Mouse (Mus musculus) E14TG2a.4 (cell line): ENCODE measurements at regions not wholly inside any gene's neighbourhood (a gene's known extent, or its start where the extent isn't known, plus 50 kb on each side); places are given as distances from the start of the nearest gene placed in this dataset.

Experiments
- H3K27me3 ChIP-seq: 2 replicates; pipeline ENCODE4 v1.6.1; 2014; ENCODE audit warnings: low read length, control low read depth; ENCODE audit not compliant: insufficient read depth
- H3K36me3 ChIP-seq: 2 replicates; pipeline ENCODE4 v1.6.1; 2014; ENCODE audit warnings: low read length, control low read depth; ENCODE audit not compliant: insufficient read depth
- H3K4me1 ChIP-seq: replicated peaks from 2 replicates; pipeline ENCODE4 v1.6.1; 2014; ENCODE audit warnings: low read depth, low read length, control low read depth
- H3K4me3 ChIP-seq: replicated peaks from 2 replicates; pipeline ENCODE4 v1.5.1; 2014; ENCODE audit warnings: mild to moderate bottlenecking, low read length
- H3K9me3 ChIP-seq: 2 replicates; pipeline ENCODE4 v1.6.1; 2014; ENCODE audit warnings: low read length, control low read depth
- CTCF ChIP-seq: conservative IDR thresholded peaks from 2 replicates; pipeline ENCODE4 v1.5.1; 2014; ENCODE audit warnings: low read length
- NANOG ChIP-seq: IDR thresholded peaks from 2 replicates; pipeline ENCODE4 v1.6.1; 2014; ENCODE audit warnings: borderline replicate concordance, low read length, mixed read lengths
- POU5F1 ChIP-seq: IDR thresholded peaks from 2 replicates; pipeline ENCODE4 v1.6.1; 2014; ENCODE audit warnings: low read length, borderline replicate concordance

DNA sequence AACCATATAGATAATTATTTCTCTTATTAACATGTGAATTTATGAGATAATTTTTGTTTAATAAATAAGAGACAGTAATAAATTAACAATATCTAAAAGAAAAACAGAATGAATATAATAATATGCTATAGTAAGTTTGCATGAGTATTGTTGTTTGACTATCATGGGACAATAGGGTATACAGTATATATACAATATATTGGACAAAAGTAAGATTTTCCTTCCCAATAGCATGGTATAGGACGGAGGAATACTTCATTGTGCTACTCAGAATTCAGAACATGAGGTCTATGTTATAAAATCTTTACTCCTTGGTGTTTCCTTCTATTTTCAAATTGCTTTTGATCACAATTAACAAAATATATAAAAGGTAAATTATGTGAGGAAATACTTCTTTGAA lies 771.0 kb upstream of the Pcdh20 start:
- Histone ChIP-seq H3K27me3 (no peaks in the 10 kb centered on the region), H3K9me3 (no peaks in the 10 kb centered on the region), H3K36me3 (no peaks in the 10 kb centered on the region), H3K4me1 (no peaks in the 10 kb centered on the region), H3K4me3 (no peak overlapping the region)
- TF ChIP-seq NANOG: no peak
- no peak for TF ChIP-seq POU5F1
- TF ChIP-seq CTCF: no peak

DNA sequence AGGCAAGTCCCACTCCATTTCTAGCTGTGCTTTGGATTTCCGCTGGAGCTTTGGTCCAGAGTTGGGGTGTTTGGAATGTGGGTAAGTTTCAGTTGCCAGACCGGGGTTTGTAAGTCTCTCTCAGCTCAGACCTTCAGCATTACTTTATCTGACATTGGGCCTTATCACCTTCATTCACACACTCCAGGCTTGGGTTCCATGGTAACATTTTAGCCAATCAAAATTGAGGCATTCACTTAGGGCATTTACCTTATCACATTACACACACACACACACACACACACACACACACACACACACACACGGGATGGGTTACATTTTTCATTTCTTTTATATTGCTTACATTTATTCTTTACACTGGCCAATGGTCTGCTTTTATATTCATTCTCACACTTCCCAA lies 765.3 kb upstream of the Pcdh20 start:
- Histone ChIP-seq H3K4me1 (no peaks in the 10 kb centered on the region), H3K9me3 (no peaks in the 10 kb centered on the region), H3K36me3 (no peaks in the 10 kb centered on the region), H3K4me3 (no peak overlapping the region), H3K27me3 (no peaks in the 10 kb centered on the region)
- TF ChIP-seq CTCF (no peak), POU5F1 (no peak), NANOG (no peak)

- Histone ChIP-seq H3K9me3 (no peaks in the 10 kb centered on the region), H3K36me3 (no peaks in the 10 kb centered on the region), H3K4me1 (no peaks in the 10 kb centered on the region), H3K27me3 (no peaks in the 10 kb centered on the region), H3K4me3 (no peak overlapping the region)
- TF ChIP-seq CTCF (no peak), NANOG (no peak), POU5F1 (no peak)
Measured at GRCm38 (mm10) chr14:89230482-89230881, 759.3 kb upstream of the Pcdh20 start.

DNA sequence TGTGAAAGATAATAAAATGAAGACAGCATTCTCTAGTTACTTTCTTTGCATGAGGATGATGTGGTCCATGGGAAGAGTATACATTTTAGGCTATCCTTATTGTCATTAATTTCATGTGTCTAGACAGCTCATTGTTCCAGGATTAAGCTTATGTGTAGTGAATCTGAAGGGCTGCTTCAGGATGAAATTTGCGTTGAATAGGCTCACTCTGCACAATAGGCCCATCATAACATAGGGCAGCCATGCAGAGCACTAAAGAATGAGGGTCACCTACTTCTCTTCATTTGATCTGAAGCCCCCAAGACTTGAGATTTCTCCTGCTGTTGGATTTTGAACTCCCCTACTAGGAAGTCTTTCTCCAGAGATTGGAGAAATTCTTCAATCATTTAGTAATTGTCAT lies 746.2 kb upstream of the Pcdh20 start:
- Histone ChIP-seq H3K9me3 (no peaks in the 10 kb centered on the region; the same call in 1 of the 2 replicates), H3K27me3 (no peaks in the 10 kb centered on the region), H3K4me1 (no peaks in the 10 kb centered on the region), H3K4me3 (no peak overlapping the region), H3K36me3 (no peaks in the 10 kb centered on the region)
- TF ChIP-seq NANOG (no peak), CTCF (no peak), POU5F1 (no peak)

DNA sequence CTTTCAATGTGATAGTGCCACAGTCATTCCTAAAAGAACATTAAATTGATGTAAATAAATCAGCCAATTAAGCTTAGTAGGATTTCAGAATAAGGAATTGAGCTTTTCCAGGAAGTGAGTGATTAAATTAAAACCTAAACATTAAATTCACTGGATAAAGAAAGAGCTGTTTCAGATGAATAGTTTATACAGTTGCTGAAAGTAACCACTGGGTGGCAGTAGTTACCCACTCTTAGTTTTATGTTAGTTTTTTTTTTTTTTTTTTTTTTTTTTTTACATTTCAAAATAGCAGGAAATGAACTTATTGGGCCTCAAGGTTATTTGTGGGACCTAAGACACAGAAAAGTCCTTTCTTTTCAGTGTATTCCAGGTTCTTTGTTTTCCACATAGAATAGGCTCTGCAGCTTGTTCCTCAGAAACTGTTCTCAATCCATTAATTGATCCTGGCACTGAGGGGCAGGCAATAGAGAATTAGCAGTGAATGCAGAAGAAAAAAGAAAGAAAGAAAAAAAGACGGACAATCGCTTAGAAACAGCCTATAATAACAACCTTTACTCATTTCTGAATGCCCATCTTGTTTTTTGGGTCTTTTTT lies 710.3 kb upstream of the Pcdh20 start:
- Histone ChIP-seq H3K9me3 (no peaks in the 10 kb centered on the region), H3K27me3 (no peaks in the 10 kb centered on the region)
- peak; percentile 50 for TF ChIP-seq CTCF
- TF ChIP-seq POU5F1: no peak

DNA sequence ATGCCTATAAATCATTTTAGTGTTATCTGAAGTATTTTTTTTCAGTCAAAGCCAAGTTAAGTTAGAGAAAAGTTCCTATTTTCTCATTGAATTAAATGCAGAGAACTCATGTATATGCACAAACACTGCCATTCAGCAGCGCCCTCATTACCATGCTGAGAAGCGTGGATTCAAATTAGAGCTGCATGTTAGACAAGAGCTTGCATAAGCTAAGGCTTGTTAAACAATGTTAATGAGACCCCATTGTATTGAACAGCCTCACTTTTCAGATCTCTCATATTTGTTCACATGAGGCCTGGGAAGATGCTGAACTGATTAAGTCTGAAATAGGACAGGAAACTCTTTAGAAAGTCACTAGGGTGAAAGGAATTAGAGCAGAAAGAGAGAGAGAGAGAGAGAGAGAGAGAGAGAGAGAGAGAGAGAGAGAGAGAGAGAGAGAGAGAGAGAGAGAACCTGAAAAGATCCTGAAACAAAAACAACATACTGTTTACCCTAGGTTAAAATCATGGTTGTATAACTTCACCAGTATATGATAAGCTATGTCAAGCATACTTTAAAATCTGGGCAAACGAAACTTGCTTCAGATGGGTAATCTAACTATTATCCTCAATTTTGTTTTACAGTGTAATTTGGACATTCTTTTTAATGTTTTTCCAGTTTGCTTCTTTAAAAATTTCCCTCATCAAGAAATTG lies 671.9 kb upstream of the Pcdh20 start:
- Histone ChIP-seq H3K9me3 (no peaks in the 10 kb centered on the region), H3K27me3 (no peaks in the 10 kb centered on the region), H3K36me3 (no peaks in the 10 kb centered on the region), H3K4me3 (no peak overlapping the region), H3K4me1 (no peaks in the 10 kb centered on the region)
- TF ChIP-seq CTCF: no peak
- no peak for TF ChIP-seq NANOG
- no peak for TF ChIP-seq POU5F1

More for the DNA sequence above, 710.3 kb upstream of the Pcdh20 start:
- Histone ChIP-seq H3K4me3 (no peak overlapping the region), H3K36me3 (no peaks in the 10 kb centered on the region), H3K4me1 (no peaks in the 10 kb centered on the region)

GRCm38 (mm10) chr14:89099296-89099695 lies 628.1 kb upstream of the Pcdh20 start:
- Histone ChIP-seq H3K4me3 (no peak overlapping the region), H3K9me3 (no peaks in the 10 kb centered on the region), H3K27me3 (no peaks in the 10 kb centered on the region), H3K36me3 (no peaks in the 10 kb centered on the region), H3K4me1 (no peaks in the 10 kb centered on the region)
- TF ChIP-seq NANOG (no peak), POU5F1 (no peak), CTCF (no peak)

GRCm38 (mm10) chr14:89089661-89090060 lies 618.5 kb upstream of the Pcdh20 start:
- no peaks in the 10 kb centered on the region for H3K27me3 ChIP-seq
- no peaks in the 10 kb centered on the region for H3K36me3 ChIP-seq
- TF ChIP-seq NANOG (no peak), POU5F1 (no peak), CTCF (no peak)

DNA sequence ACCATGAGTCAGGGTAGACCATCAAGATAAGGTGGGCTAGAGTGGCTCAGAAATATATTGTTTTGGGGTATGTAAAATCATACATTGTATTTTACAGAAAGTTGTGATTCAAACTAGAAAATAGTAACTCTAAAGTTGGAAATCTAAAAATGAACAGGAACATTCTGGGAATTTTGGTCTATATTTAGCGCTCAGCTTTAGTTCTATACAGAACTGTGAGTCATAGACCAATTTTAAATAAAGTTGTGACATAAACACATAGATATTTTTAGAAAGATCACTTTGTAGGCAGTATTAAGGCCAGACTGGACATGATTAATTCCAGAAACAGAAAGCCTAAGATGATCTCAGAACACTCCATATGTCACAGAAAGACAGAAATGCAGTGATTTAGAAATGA lies 604.8 kb upstream of the Pcdh20 start:
- no peaks in the 10 kb centered on the region for H3K27me3 ChIP-seq
- no peaks in the 10 kb centered on the region for H3K9me3 ChIP-seq
- no peaks in the 10 kb centered on the region for H3K4me1 ChIP-seq
- H3K36me3 ChIP-seq: no peaks in the 10 kb centered on the region
- H3K4me3 ChIP-seq: no peak overlapping the region
- no peak for TF ChIP-seq CTCF
- TF ChIP-seq NANOG: no peak
- TF ChIP-seq POU5F1: no peak

More at GRCm38 (mm10) chr14:89089661-89090060, 618.5 kb upstream of the Pcdh20 start:
- Histone ChIP-seq H3K4me1 (no peaks in the 10 kb centered on the region), H3K4me3 (no peak overlapping the region), H3K9me3 (no peaks in the 10 kb centered on the region)
